Mouse (Mus musculus) yolk sac, embryonic 10.5 days (tissue): ENCODE data around the gene Hist1h1t.

ENCODE experiments used
- DNase-seq: peaks from one replicate; pipeline ENCODE4 v3.0.0-alpha.2; 2017; ENCODE audit warnings: low spot score

Hist1h1t gene

GRCm38 (mm10) chr13:23695514-23695913 lies at the start of gene Hist1h1t:
Gene Hist1h1t, plus strand, starts transcription at chr13:23695814.
- no peak for DNase-seq

- DNase-seq = no peak
These were observed 35.8 kb upstream of the Hist1h1t start for GRCm38 (mm10) chr13:23659636-23660366.

- no peak for DNase-seq
These were observed 33.1 kb upstream of the Hist1h1t start for GRCm38 (mm10) chr13:23662536-23662935.

- DNase-seq = peak; percentile 17
These were observed 13.5 kb upstream of the Hist1h1t start for GRCm38 (mm10) chr13:23681990-23682582.

GRCm38 (mm10) chr13:23682623-23682946 lies 13.0 kb upstream of the Hist1h1t start:
- no peak for DNase-seq

- DNase-seq = peak; percentile 42
These were observed 12.5 kb upstream of the Hist1h1t start for GRCm38 (mm10) chr13:23682947-23683754.

- peak; percentile 95 for DNase-seq
These were observed 11.8 kb upstream of the Hist1h1t start, which contains the start of the genes Hist1h2ac and Hist1h2bc for GRCm38 (mm10) chr13:23683755-23684281. Gene Hist1h2ac, minus strand, starts transcription at chr13:23683948. Gene Hist1h2bc, plus strand, starts transcription at chr13:23684199.

GRCm38 (mm10) chr13:23684295-23684945 lies 11.2 kb upstream of the Hist1h1t start:
- DNase-seq = peak; percentile 79

GRCm38 (mm10) chr13:23685121-23685861 lies 10.3 kb upstream of the Hist1h1t start:
- peak; percentile 71 for DNase-seq

GRCm38 (mm10) chr13:23685966-23686365 lies 9.6 kb upstream of the Hist1h1t start:
- no peak for DNase-seq

- no peak for DNase-seq
These were observed 8.4 kb upstream of the Hist1h1t start for GRCm38 (mm10) chr13:23687181-23687580.

- peak; percentile 21 for DNase-seq
These were observed 7.7 kb upstream of the Hist1h1t start for GRCm38 (mm10) chr13:23687907-23688306.

- DNase-seq = no peak
These were observed 6.7 kb upstream of the Hist1h1t start for GRCm38 (mm10) chr13:23688956-23689355.

- no peak for DNase-seq
These were observed 6.2 kb upstream of the Hist1h1t start for GRCm38 (mm10) chr13:23689459-23689858.

GRCm38 (mm10) chr13:23693856-23694440 lies 1.7 kb upstream of the Hist1h1t start:
- no peak for DNase-seq

GRCm38 (mm10) chr13:23694956-23695355 lies 658 bp upstream of the Hist1h1t start:
- DNase-seq = peak; percentile 0

- peak; percentile 16 for DNase-seq
These were observed 454 bp downstream of the Hist1h1t start for GRCm38 (mm10) chr13:23696061-23696474.

GRCm38 (mm10) chr13:23697491-23698299 lies 2.1 kb downstream of the Hist1h1t start:
- peak; percentile 73 for DNase-seq

- DNase-seq = peak; percentile 100
These were observed 2.7 kb downstream of the Hist1h1t start, which contains the start of gene Hist1h4c for GRCm38 (mm10) chr13:23698300-23698693. Gene Hist1h4c, minus strand, starts transcription at chr13:23698454.

GRCm38 (mm10) chr13:23698996-23699395 lies 3.4 kb downstream of the Hist1h1t start:
- peak; percentile 1 for DNase-seq
